Mouse (Mus musculus) olfactory bulb, adult 2 months (tissue): ENCODE data around the gene Cdh11.

ENCODE experiments used
- CTCF ChIP-seq: fragments of 200-500 bp; IDR thresholded peaks from 2 replicates; pipeline ENCODE4 v1.5.1; 2012; ENCODE audit warnings: low read depth, mild to moderate bottlenecking, low read length, moderate library complexity; ENCODE audit not compliant: insufficient read depth
- POLR2A ChIP-seq: fragments of 200-500 bp; IDR thresholded peaks from 2 replicates; pipeline ENCODE4 v1.6.1; 2012; ENCODE audit warnings: mild to moderate bottlenecking, low read depth, low read length, moderate library complexity; ENCODE audit not compliant: insufficient read depth

GRCm38 (mm10) chr8:102651964-102652363, 133.5 kb downstream of the Cdh11 start:
- TF ChIP-seq CTCF = no peak
- TF ChIP-seq POLR2A = no peak
